In the genomic region with DNA sequence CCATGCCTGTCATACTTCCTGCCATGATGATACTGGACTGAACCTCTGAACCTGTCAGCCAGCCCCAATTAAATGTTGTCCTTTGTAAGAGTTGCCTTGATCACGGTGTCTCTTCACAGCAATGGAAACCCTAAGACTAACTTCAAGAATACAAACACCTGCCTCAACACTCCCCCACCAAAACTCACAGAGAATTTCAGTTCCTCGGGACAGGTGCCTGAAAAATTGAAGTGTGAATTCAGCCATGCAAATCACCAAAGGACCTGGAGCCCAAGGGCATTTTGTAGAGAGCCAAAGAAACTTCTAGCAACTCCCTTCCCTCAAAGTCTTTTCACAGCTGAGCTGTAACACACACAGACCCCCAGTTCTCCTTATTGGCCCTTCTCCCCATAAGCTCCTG, we compare ENCODE assay signal across 21 mouse cellular contexts. TPM values are rescaled to one million over a fixed set of nuclear protein-coding genes. Genes with fewer than 3 reads are reported as not detected.
A peak's percentile ranks its signal among the peaks of the same experiment; 100 is the strongest.
DNase-seq lines count a peak whose midpoint lies in the region; ATAC-seq and TF ChIP-seq lines count a peak whose summit lies in the region.
"Had no signal": no experiment of that assay in that cellular context is flagged by ENCODE, and none has a peak within 500 bp of the region (broad histone marks: within the 10 kb centered on the region; RNA-seq: fewer than 3 reads in every experiment).

No protein-coding gene starts in this region.

- peaks cover 64% of the 10 kb centered on the region for H3K79me2 ChIP-seq in liver, adult 2 months (ENCODE audit: control insufficient read depth, insufficient read depth, low read length)

- no peaks in the 10 kb centered on the region for H3K36me3 ChIP-seq in kidney, adult 2 months (ENCODE audit: control insufficient read depth, insufficient read depth, low read length)
- H3K36me3 ChIP-seq in liver, adult 2 months (ENCODE audit: control insufficient read depth, insufficient read depth, low read length): no peaks in the 10 kb centered on the region; the same call in none of the 2 replicates
- H3K36me3 ChIP-seq in liver, embryonic 11.5 days (ENCODE audit: control insufficient read depth, insufficient read depth, low read length): no peaks in the 10 kb centered on the region; the same call in 1 of the 2 replicates
- peaks cover 12% of the 10 kb centered on the region for H3K36me3 ChIP-seq in limb, embryonic 10.5 days
- H3K36me3 ChIP-seq: forebrain, embryonic 12.5 days; hindbrain, embryonic 12.5 days had no signal

- H3K9ac ChIP-seq in liver, adult 2 months (ENCODE audit: low read depth, low read length): no peak overlapping the region
- H3K9ac ChIP-seq in liver, embryonic 11.5 days (ENCODE audit: low read depth, low read length): no peak overlapping the region
- H3K9ac ChIP-seq: embryonic facial prominence, embryonic 13.5 days; forebrain, embryonic 12.5 days; hindbrain, embryonic 12.5 days had no signal

- no peak overlapping the region for H3K4me3 ChIP-seq in gastrocnemius, adult 2 months
- no peak overlapping the region for H3K4me3 ChIP-seq in kidney, adult 2 months (ENCODE audit: insufficient read depth, low read depth, low read length)
- H3K4me3 ChIP-seq in liver, adult 2 months (ENCODE audit: insufficient read depth, low read depth, low read length): no peak overlapping the region
- no peak overlapping the region for H3K4me3 ChIP-seq in liver, embryonic 11.5 days (ENCODE audit: low read depth, low read length)
- no peak overlapping the region for H3K4me3 ChIP-seq in limb, embryonic 10.5 days
- H3K4me3 ChIP-seq: embryonic facial prominence, embryonic 13.5 days; forebrain, embryonic 12.5 days; hindbrain, embryonic 12.5 days had no signal

- no peak for TF ChIP-seq CTCF in gastrocnemius, adult 2 months (IDR thresholded peaks at IDR 0.05)
- no peak for TF ChIP-seq CTCF in kidney, adult 2 months (conservative IDR thresholded peaks at IDR 0.05; ENCODE audit: insufficient read depth, insufficient read length, low read depth, low read length)
- no peak for TF ChIP-seq CTCF in liver, adult 2 months (IDR thresholded peaks at IDR 0.05; ENCODE audit: low read depth, low read length)

- H3K4me2 ChIP-seq in liver, embryonic 11.5 days: no peak overlapping the region
- H3K4me2 ChIP-seq: embryonic facial prominence, embryonic 13.5 days; forebrain, embryonic 12.5 days; heart, embryonic 11.5 days; hindbrain, embryonic 12.5 days had no signal

- H3K27me3 ChIP-seq in kidney, adult 2 months (replicated peaks; ENCODE audit: control insufficient read depth, insufficient read depth, low read length): no peaks in the 10 kb centered on the region
- no peaks in the 10 kb centered on the region for H3K27me3 ChIP-seq in liver, adult 2 months (ENCODE audit: control insufficient read depth, insufficient read depth, low read length)
- H3K27me3 ChIP-seq in liver, embryonic 11.5 days (replicated peaks; ENCODE audit: control insufficient read depth, insufficient read depth, low read length): no peaks in the 10 kb centered on the region
- H3K27me3 ChIP-seq in limb, embryonic 10.5 days (ENCODE audit: low read depth, poor library complexity, severe bottlenecking): no peaks in the 10 kb centered on the region
- H3K27me3 ChIP-seq: embryonic facial prominence, embryonic 13.5 days; forebrain, embryonic 12.5 days; hindbrain, embryonic 12.5 days; Patski had no signal

- ATAC-seq in liver, embryonic 11.5 days (replicated peaks; ENCODE audit: low FRiP score): no peak
- ATAC-seq: activated CD4-positive, CD25-positive, alpha-beta regulatory T cell, adult 4 months; forebrain, embryonic 16.5 days; hindbrain, embryonic 16.5 days; Patski had no signal

- H3K27ac ChIP-seq in gastrocnemius, adult 2 months: 0 out of 2 replicates have a peak overlapping the region, but pooled peaks have one; percentile 4
- H3K27ac ChIP-seq in kidney, adult 2 months (ENCODE audit: insufficient read depth, low read depth, low read length): peak overlapping the region; percentile 33; the same call in 1 of the 2 replicates
- peak overlapping the region; percentile 23; the same call in 1 of the 2 replicates for H3K27ac ChIP-seq in liver, adult 2 months (replicated peaks; ENCODE audit: insufficient read depth, low read depth, low read length)
- H3K27ac ChIP-seq in liver, embryonic 11.5 days (ENCODE audit: low read depth, low read length): no peak overlapping the region
- no peak overlapping the region for H3K27ac ChIP-seq in limb, embryonic 10.5 days
- H3K27ac ChIP-seq: forebrain, embryonic 12.5 days; hindbrain, embryonic 12.5 days had no signal

- intact Hi-C loops in gastrocnemius, adult 2 months (cut with DNase I): no loop called here
- intact Hi-C loops in gastrocnemius, postnatal 36 days (cut with DNase I): no loop called here

- no peaks in the 10 kb centered on the region for H3K9me3 ChIP-seq in liver, embryonic 11.5 days (ENCODE audit: control insufficient read depth, low read length)
- H3K9me3 ChIP-seq in limb, embryonic 10.5 days (replicated peaks): no peaks in the 10 kb centered on the region
- H3K9me3 ChIP-seq: embryonic facial prominence, embryonic 13.5 days; forebrain, embryonic 12.5 days; hindbrain, embryonic 12.5 days had no signal

- WGBS in kidney, adult 2 months: 27% methylated on average over 2 of the region's 2 CpGs
- WGBS in liver, adult 2 months: 90% methylated on average over 2 of the region's 2 CpGs
- WGBS in liver, embryonic 11.5 days: 81% methylated on average over 2 of the region's 2 CpGs
- WGBS in limb, embryonic 10.5 days: 89% methylated on average over 2 of the region's 2 CpGs

- TF ChIP-seq POLR2A in kidney, adult 2 months (IDR thresholded peaks at IDR 0.05; ENCODE audit: low read depth, low read length): no peak
- TF ChIP-seq POLR2A in liver, adult 2 months (IDR thresholded peaks at IDR 0.05; ENCODE audit: extremely low read depth, insufficient read depth, low read length): no peak

- no peak for DNase-seq in gastrocnemius, adult 2 months
- no peak for DNase-seq in gastrocnemius, postnatal 36 days
- DNase-seq in kidney, adult 2 months: no peak
- no peak for DNase-seq in kidney, adult 18-20 months
- DNase-seq in liver, adult 2 months (ENCODE audit: extremely low read depth, low read depth, low spot score): no peak
- DNase-seq in liver, embryonic 11.5 days (ENCODE audit: low spot score): no peak
- no peak for DNase-seq in limb, embryonic 10.5 days (ENCODE audit: low spot score)
- DNase-seq: adrenal gland, postnatal 14 days; cerebellum, adult 11-12 months; cerebellum, adult 9-11 months; cerebellum, postnatal 36 days; gastrocnemius, postnatal 14 days; heart, postnatal 4 days had no signal

- peaks cover 79% of the 10 kb centered on the region for H3K4me1 ChIP-seq in kidney, adult 2 months (ENCODE audit: control insufficient read depth, insufficient read depth, low read length)
- peaks cover 11% of the 10 kb centered on the region for H3K4me1 ChIP-seq in liver, adult 2 months (ENCODE audit: control insufficient read depth, insufficient read depth, low read length)
- H3K4me1 ChIP-seq in liver, embryonic 11.5 days (replicated peaks; ENCODE audit: control insufficient read depth, insufficient read depth, low read length): peaks cover 33% of the 10 kb centered on the region
- H3K4me1 ChIP-seq in limb, embryonic 10.5 days: peaks cover 48% of the 10 kb centered on the region

RNA-seq across cellular contexts. Expression of a gene that starts 15.3 kb away (rescaled TPM):
- total RNA-seq in gastrocnemius, adult 2 months (2021): 10 to 100 TPM; 10.9 to 14.1 TPM
- total RNA-seq in gastrocnemius, postnatal 36 days (2021): 1 to 10 TPM; 8.6 to 9.4 TPM
- 23.3 and 25.0 TPM in 2 replicates for polyA plus RNA-seq in kidney, adult 2 months (2012; rRNA removed)
- 2.7 and 4.4 TPM in 2 replicates for total RNA-seq in liver, adult 2 months (2014; rRNA removed)
- 5.1 and 6.6 TPM in 2 replicates for polyA plus RNA-seq in liver, adult 2 months (2012; rRNA removed)
- polyA plus RNA-seq in liver, embryonic 11.5 days (2014; fragmentation: Nextera tagmentation; extraction: Ambion mirVana): 12.8 and 12.9 TPM in 2 replicates
- 9.6 and 17.2 TPM in 2 replicates for polyA plus RNA-seq in limb, embryonic 10.5 days (2016; fragmentation: Nextera tagmentation; extraction: Ambion mirVana)

Comparison
In these comparisons a context has a peak if more than half of its experiments do, and no peak if none do; other contexts are left out.
1. H3K27ac ChIP-seq: peak in gastrocnemius, adult 2 months (single experiment), kidney, adult 2 months (single experiment) and liver, adult 2 months (single experiment); none in liver, embryonic 11.5 days (single experiment) and limb, embryonic 10.5 days (single experiment).